Comparison of ENCODE assay signal across 9 mouse cellular contexts in genomic region chr5:137376198-137376597, GRCm38 (mm10). TPM values are rescaled to one million over a fixed set of nuclear protein-coding genes. Genes with fewer than 3 reads are reported as not detected.
DNase-seq lines count a peak whose midpoint lies in the region; ATAC-seq and TF ChIP-seq lines count a peak whose summit lies in the region.
"Had no signal": no experiment of that assay in that cellular context is flagged by ENCODE, and none has a peak within 500 bp of the region (broad histone marks: within the 10 kb centered on the region; RNA-seq: fewer than 3 reads in every experiment).

No protein-coding gene starts in this region.

- H3K36me3 ChIP-seq in liver, adult 2 months (ENCODE audit: control insufficient read depth, insufficient read depth, low read length), result peaks cover 9% of the 10 kb centered on the region
- H3K36me3 ChIP-seq in embryonic facial prominence, embryonic 11.5 days (replicated peaks; ENCODE audit: control insufficient read depth, insufficient read depth, low read depth, low read length), result peaks cover 17% of the 10 kb centered on the region
- peaks cover 26% of the 10 kb centered on the region for H3K36me3 ChIP-seq in small intestine, adult 2 months (ENCODE audit: control insufficient read depth, insufficient read depth, low read length)
- H3K36me3 ChIP-seq: hindbrain, embryonic 15.5 days had no signal

- H3K4me3 ChIP-seq in liver, adult 2 months (ENCODE audit: insufficient read depth, low read depth, low read length), result no peak overlapping the region
- no peak overlapping the region for H3K4me3 ChIP-seq in embryonic facial prominence, embryonic 11.5 days (ENCODE audit: low read depth, low read length)
- H3K4me3 ChIP-seq in small intestine, adult 2 months (ENCODE audit: low read depth, low read length), result no peak overlapping the region
- H3K4me3 ChIP-seq: hindbrain, embryonic 15.5 days had no signal

- no peak overlapping the region for H3K9ac ChIP-seq in liver, adult 2 months (ENCODE audit: low read depth, low read length)
- H3K9ac ChIP-seq in embryonic facial prominence, embryonic 11.5 days (replicated peaks; ENCODE audit: low read length), result no peak overlapping the region
- H3K9ac ChIP-seq: hindbrain, embryonic 15.5 days had no signal

- H3K27ac ChIP-seq in liver, adult 2 months (replicated peaks; ENCODE audit: insufficient read depth, low read depth, low read length), result peak overlapping the region; percentile 28; the same call in 1 of the 2 replicates
- no peak overlapping the region for H3K27ac ChIP-seq in embryonic facial prominence, embryonic 11.5 days (replicated peaks; ENCODE audit: low read depth, low read length)
- no peak overlapping the region for H3K27ac ChIP-seq in small intestine, adult 2 months (ENCODE audit: insufficient read depth, low read depth, low read length)
- H3K27ac ChIP-seq: hindbrain, embryonic 15.5 days had no signal

- H3K79me2 ChIP-seq in liver, adult 2 months (ENCODE audit: control insufficient read depth, insufficient read depth, low read length), result no peaks in the 10 kb centered on the region

- H3K27me3 ChIP-seq in liver, adult 2 months (ENCODE audit: control insufficient read depth, insufficient read depth, low read length), result no peaks in the 10 kb centered on the region
- no peaks in the 10 kb centered on the region for H3K27me3 ChIP-seq in embryonic facial prominence, embryonic 11.5 days (ENCODE audit: control insufficient read depth, insufficient read depth, low read length)
- H3K27me3 ChIP-seq in small intestine, adult 2 months (ENCODE audit: control insufficient read depth, insufficient read depth, low read length), result no peaks in the 10 kb centered on the region
- H3K27me3 ChIP-seq: hindbrain, embryonic 15.5 days had no signal

- peak; percentile 31 for DNase-seq in liver, adult 2 months (ENCODE audit: extremely low read depth, low read depth, low spot score)
- DNase-seq in liver, result no peak
- DNase-seq in embryonic facial prominence, embryonic 11.5 days (ENCODE audit: low spot score), result peak; percentile 63
- peak; percentile 72 for DNase-seq in kidney, postnatal 14 days
- DNase-seq in cerebellum, postnatal 25 days, result no peak
- DNase-seq in urinary bladder, postnatal 10 days (ENCODE audit: low spot score), result no peak
- no peak for DNase-seq in thymus, adult 18-20 months

- H3K4me1 ChIP-seq in liver, adult 2 months (ENCODE audit: control insufficient read depth, insufficient read depth, low read length), result peaks cover 7% of the 10 kb centered on the region; the same call in 1 of the 2 replicates
- H3K4me1 ChIP-seq in embryonic facial prominence, embryonic 11.5 days (ENCODE audit: control insufficient read depth, insufficient read depth, low read length), result no peaks in the 10 kb centered on the region; the same call in 1 of the 2 replicates
- peaks cover 4% of the 10 kb centered on the region for H3K4me1 ChIP-seq in small intestine, adult 2 months (ENCODE audit: control insufficient read depth, insufficient read depth, insufficient read length, low read length)

- H3K9me3 ChIP-seq in embryonic facial prominence, embryonic 11.5 days (replicated peaks; ENCODE audit: control insufficient read depth, low read length), result no peaks in the 10 kb centered on the region
- H3K9me3 ChIP-seq: hindbrain, embryonic 15.5 days had no signal

- no peak overlapping the region for H3K4me2 ChIP-seq in embryonic facial prominence, embryonic 11.5 days (ENCODE audit: low read depth, low read length)
- H3K4me2 ChIP-seq: hindbrain, embryonic 15.5 days had no signal

- ATAC-seq in embryonic facial prominence, embryonic 11.5 days (replicated peaks; ENCODE audit: insufficient number of reproducible peaks, low FRiP score, low TSS enrichment, low read depth), result no peak

- TF ChIP-seq POLR2A in liver, adult 2 months (IDR thresholded peaks at IDR 0.05; ENCODE audit: extremely low read depth, insufficient read depth, low read length), result no peak
- no peak for TF ChIP-seq POLR2A in small intestine, adult 2 months (IDR thresholded peaks at IDR 0.05; ENCODE audit: low read depth, low read length)

- 26% methylated on average over 7 of the region's 7 CpGs for WGBS in liver, adult 2 months
- WGBS in embryonic facial prominence, embryonic 11.5 days, result 37% methylated on average over 7 of the region's 7 CpGs
- 18% methylated on average over 7 of the region's 7 CpGs for WGBS in small intestine, adult 2 months

- TF ChIP-seq CTCF in liver, adult 2 months (IDR thresholded peaks at IDR 0.05; ENCODE audit: low read depth, low read length), result peak; percentile 52; the same call in 1 of the 2 replicates
- peak; percentile 48; the same call in 1 of the 2 replicates for TF ChIP-seq CTCF in small intestine, adult 2 months (IDR thresholded peaks at IDR 0.05; ENCODE audit: extremely low read depth, insufficient read length, insufficient replicate concordance, low read depth, low read length)

RNA-seq across cellular contexts. Expression of gene Ephb4, which starts 26.3 kb away (rescaled TPM):
- 10.8 and 15.5 TPM in 2 replicates for total RNA-seq in liver, adult 2 months (2014; rRNA removed)
- polyA plus RNA-seq in liver, adult 2 months (2012; rRNA removed), result 14.0 and 14.1 TPM in 2 replicates
- 46.4 and 52.3 TPM in 2 replicates for polyA plus RNA-seq in embryonic facial prominence, embryonic 11.5 days (2014; fragmentation: Nextera tagmentation; extraction: Ambion mirVana)
- polyA plus RNA-seq in small intestine, adult 2 months (2012; rRNA removed), result 14.8 and 27.5 TPM in 2 replicates

RNA-seq across cellular contexts. Expression of gene Slc12a9, which starts 42.8 kb away (rescaled TPM):
- total RNA-seq in liver, adult 2 months (2014; rRNA removed), result 4.0 and 4.7 TPM in 2 replicates
- polyA plus RNA-seq in liver, adult 2 months (2012; rRNA removed), result 11.9 and 20.3 TPM in 2 replicates
- polyA plus RNA-seq in embryonic facial prominence, embryonic 11.5 days (2014; fragmentation: Nextera tagmentation; extraction: Ambion mirVana), result 3.0 and 4.2 TPM in 2 replicates
- polyA plus RNA-seq in small intestine, adult 2 months (2012; rRNA removed), result 9.2 and 14.8 TPM in 2 replicates

Comparison
In these comparisons a context has a peak if more than half of its experiments do, and no peak if none do; other contexts are left out.
1. DNase-seq: peak in liver, adult 2 months (single experiment), embryonic facial prominence, embryonic 11.5 days (single experiment) and kidney, postnatal 14 days (single experiment); none in liver (single experiment), cerebellum, postnatal 25 days (0 of 2), urinary bladder, postnatal 10 days (single experiment) and thymus, adult 18-20 months (0 of 2).